Mouse (Mus musculus) heart, embryonic 12.5 days (tissue): ENCODE results near the gene Arl5c. TPM values are rescaled to one million over a fixed set of nuclear protein-coding genes. Genes with fewer than 3 reads are reported as not detected.
A peak's percentile ranks its signal among the peaks of the same experiment; 100 is the strongest.

Experiments used
- ATAC-seq: fragments of 200-750 bp; cut with Nextera tagmentation; 2 replicates; pipeline ENCODE4 v1.8.0; 2017; ENCODE audit warnings: moderate TSS enrichment, moderate library complexity; ENCODE audit not compliant: insufficient number of reproducible peaks, low FRiP score
- H3K27ac ChIP-seq: fragments of 300-500 bp; sonication (generic); 2 replicates; pipeline ENCODE4 v1.5.1; 2016; ENCODE audit warnings: mild to moderate bottlenecking, moderate library complexity; ENCODE audit not compliant: poor library complexity, severe bottlenecking
- H3K27me3 ChIP-seq: fragments of 300-500 bp; sonication (generic); replicated peaks from 2 replicates; pipeline ENCODE4 v1.6.1; 2016; ENCODE audit warnings: mild to moderate bottlenecking, moderate library complexity
- H3K36me3 ChIP-seq: fragments of 300-500 bp; sonication (generic); 2 replicates; pipeline ENCODE4 v1.6.1; 2016; ENCODE audit warnings: mild to moderate bottlenecking, moderate library complexity
- H3K4me1 ChIP-seq: fragments of 300-500 bp; sonication (generic); replicated peaks from 2 replicates; pipeline ENCODE4 v1.6.1; 2016; ENCODE audit warnings: mild to moderate bottlenecking
- H3K4me2 ChIP-seq: fragments of 300-500 bp; sonication (generic); 2 replicates; pipeline ENCODE4 v1.6.1; 2016; ENCODE audit warnings: mild to moderate bottlenecking, moderate library complexity
- H3K4me3 ChIP-seq: fragments of 300-500 bp; sonication (generic); 2 replicates; pipeline ENCODE4 v1.5.1; 2016; ENCODE audit warnings: mild to moderate bottlenecking
- H3K9ac ChIP-seq: fragments of 300-500 bp; sonication (generic); 2 replicates; pipeline ENCODE4 v1.6.1; 2016; ENCODE audit warnings: mild to moderate bottlenecking, moderate library complexity
- H3K9me3 ChIP-seq: fragments of 300-500 bp; sonication (generic); replicated peaks from 2 replicates; pipeline ENCODE4 v1.6.1; 2016; ENCODE audit warnings: mild to moderate bottlenecking, moderate library complexity
- WGBS: fragments of 180-500 bp; shearing (Covaris S2); methylation state at CpG from one replicate; pipeline ENCODE4 v1.1.7; 2016; 5-methylcytosine and 5-hydroxymethylcytosine counted together
- polyA plus RNA-seq: library from polyadenylated mRNA; unstranded; fragments of >200 nt; fragmentation: Nextera tagmentation; extraction: Ambion mirVana; gene quantifications from 2 replicates; pipeline ENCODE4 v1.2.1, GENCODE M21; 2016

The Arl5c gene
- polyA plus RNA-seq, 1 experiment from 2014 or later = 3.9 TPM

DNA sequence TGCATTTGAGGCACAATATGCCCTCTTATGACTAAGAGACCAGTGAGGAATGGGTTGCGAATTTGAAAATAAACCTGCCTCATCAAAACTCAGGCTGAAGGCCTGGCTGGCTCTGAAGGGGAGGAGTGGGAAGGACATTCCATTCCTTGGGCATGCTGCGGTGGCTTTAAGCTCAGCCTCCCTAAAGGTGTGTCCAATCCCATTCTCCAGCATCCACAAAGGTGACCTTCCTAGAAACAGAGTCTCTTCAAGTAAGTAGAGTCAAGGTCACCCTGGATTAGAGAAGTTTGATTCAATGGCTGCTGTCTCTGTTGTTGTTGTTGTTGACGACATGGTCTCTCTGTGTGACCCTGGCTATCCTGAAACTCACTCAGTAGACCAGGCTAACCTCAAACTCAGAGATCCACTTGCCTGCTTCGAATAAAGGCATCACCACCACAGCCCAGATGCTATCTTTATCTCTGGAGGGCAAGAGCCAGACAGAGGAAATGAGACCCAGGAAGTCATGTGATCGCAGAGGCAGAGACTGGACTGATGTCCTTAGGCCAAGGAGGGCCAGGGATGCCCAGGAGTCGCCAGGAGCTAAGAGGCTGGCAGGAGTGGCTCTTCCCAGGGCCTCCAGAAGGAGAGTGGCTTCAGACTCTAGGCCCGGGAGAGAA, 37.2 kb downstream of the Arl5c start:
- no peaks in the 10 kb centered on the region for H3K27me3 ChIP-seq
- H3K4me1 ChIP-seq = peaks cover 22% of the 10 kb centered on the region
- H3K4me2 ChIP-seq = no peak overlapping the region
- no peaks in the 10 kb centered on the region for H3K9me3 ChIP-seq
- 69% methylated on average over 7 of the region's 7 CpGs for WGBS
- no peaks in the 10 kb centered on the region for H3K36me3 ChIP-seq
- H3K4me3 ChIP-seq = no peak overlapping the region
- no peak overlapping the region for H3K9ac ChIP-seq
- H3K27ac ChIP-seq = no peak overlapping the region
- ATAC-seq = no peak

- Histone ChIP-seq H3K9ac (no peak overlapping the region), H3K4me3 (no peak overlapping the region), H3K27me3 (no peaks in the 10 kb centered on the region), H3K9me3 (no peaks in the 10 kb centered on the region), H3K4me1 (peaks cover 25% of the 10 kb centered on the region), H3K4me2 (no peak overlapping the region), H3K27ac (no peak overlapping the region), H3K36me3 (no peaks in the 10 kb centered on the region)
- no peak for ATAC-seq
- 67% methylated on average over 6 of the region's 6 CpGs for WGBS
Measured at GRCm38 (mm10) chr11:97956905-97957560, 38.9 kb downstream of the Arl5c start.

GRCm38 (mm10) chr11:97955915-97956314, 40.1 kb downstream of the Arl5c start:
- 0 out of 2 replicates have a peak, but pooled peaks cover 3% of the 10 kb centered on the region for H3K27me3 ChIP-seq

DNA sequence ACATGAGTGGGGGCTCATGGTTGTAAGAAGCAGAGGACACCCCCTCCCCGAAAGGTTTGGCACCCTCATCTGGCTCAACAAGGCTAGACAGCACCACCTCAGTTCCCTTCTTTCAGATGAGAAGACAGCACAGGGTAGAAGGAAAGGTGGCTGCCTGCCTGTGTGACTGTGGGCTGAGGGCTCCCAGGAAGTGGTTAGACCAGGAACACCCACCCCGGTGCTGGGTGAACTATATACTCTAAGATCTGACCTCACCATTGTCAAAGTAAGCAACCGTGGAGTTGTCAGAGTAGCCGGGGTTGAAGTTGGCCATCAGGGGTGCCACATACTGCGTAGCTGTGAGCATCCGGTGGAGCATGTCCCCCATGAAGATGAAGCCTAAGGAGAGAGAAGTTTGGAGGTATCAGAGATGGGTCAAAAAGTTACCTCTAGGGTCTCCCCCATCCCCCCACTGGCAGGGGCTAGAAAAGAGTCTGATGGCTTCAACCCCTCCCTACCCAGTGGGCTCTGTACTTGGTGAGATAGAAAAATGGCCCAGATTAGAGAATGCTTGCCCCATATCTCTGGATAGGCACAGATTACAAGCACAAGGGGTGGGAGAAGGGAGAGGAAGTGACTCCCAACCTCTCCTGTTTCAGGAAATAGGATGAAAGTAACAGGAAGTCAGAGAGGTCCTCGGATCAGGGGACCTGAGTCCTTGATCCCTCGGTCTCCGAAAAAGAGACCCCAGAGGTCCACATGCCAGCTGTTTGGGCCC, 40.7 kb downstream of the Arl5c start:
- peak; percentile 11; the same call in 1 of the 2 replicates for ATAC-seq
- Histone ChIP-seq H3K4me3 (no peak overlapping the region), H3K4me1 (peaks cover 25% of the 10 kb centered on the region), H3K9ac (no peak overlapping the region), H3K36me3 (no peaks in the 10 kb centered on the region), H3K27me3 (0 out of 2 replicates have a peak, but pooled peaks cover 5% of the 10 kb centered on the region), H3K4me2 (no peak overlapping the region), H3K9me3 (no peaks in the 10 kb centered on the region), H3K27ac (no peak overlapping the region)
- WGBS = 74% methylated on average over 9 of the region's 9 CpGs

More at GRCm38 (mm10) chr11:97955915-97956314, 40.1 kb downstream of the Arl5c start:
- H3K9ac ChIP-seq = no peak overlapping the region
- 67% methylated on average over 4 of the region's 4 CpGs for WGBS
- H3K9me3 ChIP-seq = no peaks in the 10 kb centered on the region
- no peak overlapping the region for H3K4me2 ChIP-seq
- ATAC-seq = no peak
- H3K27ac ChIP-seq = no peak overlapping the region
- no peak overlapping the region for H3K4me3 ChIP-seq
- H3K4me1 ChIP-seq = peaks cover 25% of the 10 kb centered on the region
- H3K36me3 ChIP-seq = no peaks in the 10 kb centered on the region

DNA sequence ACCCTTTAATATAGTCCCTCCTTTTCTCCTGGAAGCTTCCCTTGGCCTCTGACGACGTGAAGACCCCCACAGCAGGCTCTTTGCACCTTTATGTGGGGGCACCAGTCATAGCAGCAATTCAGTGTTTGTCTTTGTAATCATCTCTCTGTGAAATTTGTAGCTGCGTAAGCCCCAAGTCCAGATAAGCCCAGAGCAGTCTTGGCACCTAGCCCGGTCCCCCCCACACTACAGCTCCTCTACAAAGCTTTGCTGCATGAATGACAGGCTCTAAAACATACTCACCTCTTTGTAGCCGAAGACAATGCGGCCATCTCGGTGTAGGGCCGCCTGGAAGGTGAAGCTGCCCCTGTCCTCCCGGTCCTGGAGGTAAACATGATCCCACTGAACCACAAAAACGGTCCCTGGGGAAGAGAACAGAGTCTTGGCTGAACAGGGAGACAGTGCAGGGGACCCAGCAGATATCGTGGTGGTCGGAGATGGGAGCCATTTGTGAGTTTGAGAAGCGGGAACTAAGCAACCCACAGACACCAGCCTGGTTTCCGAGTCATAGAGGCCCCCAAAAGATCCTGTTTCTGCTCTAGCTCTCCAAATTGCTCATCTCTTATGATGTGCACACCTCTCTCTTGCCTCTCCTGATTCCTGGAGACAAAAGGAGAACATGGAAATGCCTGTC, 41.4 kb downstream of the Arl5c start:
- 39% methylated on average over 14 of the region's 14 CpGs for WGBS
- H3K9me3 ChIP-seq = no peaks in the 10 kb centered on the region
- no peaks in the 10 kb centered on the region for H3K36me3 ChIP-seq
- H3K4me1 ChIP-seq = peaks cover 25% of the 10 kb centered on the region
- no peak overlapping the region for H3K4me3 ChIP-seq
- no peak overlapping the region for H3K27ac ChIP-seq
- H3K9ac ChIP-seq = no peak overlapping the region
- 0 out of 2 replicates have a peak overlapping the region, but pooled peaks have one; percentile 8 for H3K4me2 ChIP-seq
- ATAC-seq = no peak
- H3K27me3 ChIP-seq = 0 out of 2 replicates have a peak, but pooled peaks cover 5% of the 10 kb centered on the region

- no peak for ATAC-seq
- WGBS = 78% methylated on average over 6 of the region's 6 CpGs
- Histone ChIP-seq H3K4me2 (no peak overlapping the region), H3K4me3 (no peak overlapping the region), H3K27ac (no peak overlapping the region), H3K27me3 (0 out of 2 replicates have a peak, but pooled peaks cover 5% of the 10 kb centered on the region), H3K9me3 (no peaks in the 10 kb centered on the region), H3K9ac (no peak overlapping the region), H3K36me3 (no peaks in the 10 kb centered on the region), H3K4me1 (peaks cover 23% of the 10 kb centered on the region)
Measured at GRCm38 (mm10) chr11:97953939-97954275, 42.1 kb downstream of the Arl5c start.

GRCm38 (mm10) chr11:97953179-97953938, 42.6 kb downstream of the Arl5c start:
- peaks cover 21% of the 10 kb centered on the region for H3K4me1 ChIP-seq
- H3K9me3 ChIP-seq = no peaks in the 10 kb centered on the region
- 72% methylated on average over 16 of the region's 16 CpGs for WGBS
- H3K9ac ChIP-seq = no peak overlapping the region
- H3K4me3 ChIP-seq = no peak overlapping the region
- H3K36me3 ChIP-seq = no peaks in the 10 kb centered on the region
- no peak overlapping the region for H3K27ac ChIP-seq
- no peak overlapping the region for H3K4me2 ChIP-seq
- H3K27me3 ChIP-seq = 0 out of 2 replicates have a peak, but pooled peaks cover 5% of the 10 kb centered on the region
- ATAC-seq = no peak

- 74% methylated on average over 1 of the region's 1 CpGs for WGBS
- H3K36me3 ChIP-seq = no peaks in the 10 kb centered on the region
- H3K27me3 ChIP-seq = 0 out of 2 replicates have a peak, but pooled peaks cover 5% of the 10 kb centered on the region
- no peak overlapping the region for H3K27ac ChIP-seq
- peaks cover 21% of the 10 kb centered on the region for H3K4me1 ChIP-seq
- no peak overlapping the region for H3K4me2 ChIP-seq
- H3K9ac ChIP-seq = no peak overlapping the region
- ATAC-seq = no peak
- no peak overlapping the region for H3K4me3 ChIP-seq
- no peaks in the 10 kb centered on the region for H3K9me3 ChIP-seq
Measured at GRCm38 (mm10) chr11:97952367-97953006, 43.5 kb downstream of the Arl5c start.

DNA sequence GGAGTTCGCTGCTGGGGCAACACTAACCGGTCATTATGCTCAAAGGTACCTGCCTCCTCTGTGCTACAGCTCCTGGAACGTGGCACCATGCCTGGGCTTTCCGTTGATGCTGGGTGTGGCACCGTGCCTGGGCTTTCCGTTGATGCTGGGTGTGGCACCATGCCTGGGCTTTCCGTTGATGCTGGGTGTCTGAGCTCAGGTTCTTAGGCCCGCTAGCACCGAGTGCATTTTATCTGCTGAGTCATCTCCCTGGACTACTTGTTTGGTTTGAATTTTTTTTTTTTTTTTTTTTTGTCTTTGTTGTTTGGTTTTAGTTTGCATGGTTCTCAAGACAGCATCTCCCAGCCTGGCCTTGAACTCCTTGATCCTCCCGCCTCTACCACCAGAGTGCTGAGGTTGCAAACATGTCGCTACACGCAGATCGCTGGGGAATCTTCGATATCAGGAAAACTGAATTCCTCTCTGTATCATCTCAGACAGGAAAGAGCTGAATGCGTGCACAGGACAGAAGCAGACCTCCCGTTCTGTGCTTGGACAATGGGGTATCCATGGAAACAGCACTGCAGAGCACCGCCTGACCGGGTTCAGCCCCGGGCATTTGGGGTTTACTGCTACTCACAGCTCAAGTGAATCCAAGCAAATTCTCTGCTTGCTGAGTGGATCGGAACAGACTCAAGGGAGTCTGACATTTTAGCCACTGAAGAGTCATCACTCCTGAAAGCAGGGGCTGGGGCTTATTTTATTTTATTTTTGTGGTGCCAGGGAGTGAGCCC, 46.1 kb downstream of the Arl5c start:
- H3K4me2 ChIP-seq = no peak overlapping the region
- no peaks in the 10 kb centered on the region for H3K9me3 ChIP-seq
- WGBS = 61% methylated on average over 20 of the region's 20 CpGs
- H3K4me1 ChIP-seq = peaks cover 14% of the 10 kb centered on the region
- H3K4me3 ChIP-seq = no peak overlapping the region
- no peak overlapping the region for H3K27ac ChIP-seq
- no peak for ATAC-seq
- H3K27me3 ChIP-seq = 0 out of 2 replicates have a peak, but pooled peaks cover 5% of the 10 kb centered on the region
- H3K36me3 ChIP-seq = no peaks in the 10 kb centered on the region
- no peak overlapping the region for H3K9ac ChIP-seq
